Mouse (Mus musculus) adrenal gland, postnatal 14 days (tissue): Measurements from ENCODE around the gene Rsu1. TPM values are rescaled to one million over a fixed set of nuclear protein-coding genes. Genes with fewer than 3 reads are reported as not detected.

Experiments used
- DNase-seq: peaks from one replicate; pipeline ENCODE4 v3.0.0; 2021; ENCODE audit warnings: mixed read lengths
- total RNA-seq: library from RNA; stranded (reverse); gene quantifications from 2 replicates; pipeline ENCODE4 v1.2.3, GENCODE M21; 2021

Gene Rsu1
- total RNA-seq, 1 experiment from 2014 or later, result 70.3 TPM

DNA sequence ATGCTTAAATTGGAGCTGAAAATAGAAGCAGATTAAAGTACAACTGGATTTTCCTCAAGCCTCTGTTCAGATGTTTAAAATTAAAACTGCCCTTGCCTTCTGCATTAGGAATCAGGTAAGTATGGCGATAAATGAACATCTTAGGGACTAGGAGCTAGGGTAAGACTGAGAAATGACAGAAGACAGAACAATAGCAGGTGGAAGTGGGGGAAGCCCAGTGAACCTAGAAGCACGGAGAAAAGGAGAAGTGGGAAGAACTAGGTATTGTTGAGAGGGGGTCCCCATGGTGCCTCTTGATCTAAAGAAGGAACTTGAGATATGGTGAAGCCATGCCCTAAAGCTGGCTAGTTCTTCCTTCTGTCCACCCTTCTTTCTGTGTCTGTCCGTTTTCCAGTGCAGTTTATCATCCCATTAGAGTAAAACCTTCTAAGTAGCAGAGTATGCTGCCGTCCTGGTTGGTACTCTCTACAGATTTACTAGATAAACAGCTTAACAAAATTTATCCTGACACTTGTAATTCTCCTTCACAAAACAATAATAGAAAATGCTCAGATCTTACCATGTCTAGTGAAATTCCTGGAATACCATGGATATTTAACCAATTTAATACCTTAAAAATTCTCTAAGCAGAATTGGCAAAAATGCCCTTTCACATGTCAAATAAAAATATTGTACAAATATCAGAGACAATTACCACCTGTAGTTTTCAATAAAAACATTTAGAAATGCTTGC is 101.9 kb downstream of the Rsu1 start:
- DNase-seq, result no peak

DNA sequence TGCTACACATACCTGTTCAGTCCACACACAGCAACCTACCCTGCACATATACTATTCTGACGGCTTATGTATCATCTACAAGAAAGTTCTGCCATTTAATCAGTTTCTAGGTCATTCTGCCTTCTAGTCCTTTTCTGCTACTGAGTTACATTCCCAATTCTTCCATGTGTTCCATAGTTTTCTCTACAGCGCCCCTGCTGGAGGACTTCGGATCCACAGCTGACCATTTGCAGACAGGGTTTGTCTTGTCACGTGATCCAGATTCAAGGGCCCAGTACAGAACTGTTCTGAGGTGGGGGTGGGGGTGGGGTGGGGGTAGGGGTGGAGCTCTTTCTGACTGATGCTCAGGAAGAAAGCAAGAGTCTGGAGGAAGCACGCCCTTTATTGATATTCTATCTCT is 102.5 kb downstream of the Rsu1 start:
- DNase-seq, result peak; percentile 29

DNA sequence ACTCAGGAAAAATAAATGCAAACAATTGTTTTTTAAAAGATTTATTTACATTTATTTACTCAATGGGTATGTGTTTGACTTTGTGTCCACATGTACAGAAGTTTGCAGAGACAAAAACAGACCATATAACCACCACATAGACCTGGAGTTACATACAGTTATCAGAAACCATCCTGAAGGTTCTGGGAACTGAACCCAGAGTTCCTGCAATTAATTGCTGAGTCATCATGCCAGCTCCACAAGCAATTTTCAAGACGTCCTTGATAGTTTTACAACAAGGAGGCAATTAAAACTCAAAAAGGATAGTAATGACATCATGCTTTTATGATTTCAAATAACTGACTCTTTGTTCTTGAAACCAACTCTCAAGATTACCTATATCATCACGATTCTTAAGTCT is 109.5 kb downstream of the Rsu1 start:
- no peak for DNase-seq

DNA sequence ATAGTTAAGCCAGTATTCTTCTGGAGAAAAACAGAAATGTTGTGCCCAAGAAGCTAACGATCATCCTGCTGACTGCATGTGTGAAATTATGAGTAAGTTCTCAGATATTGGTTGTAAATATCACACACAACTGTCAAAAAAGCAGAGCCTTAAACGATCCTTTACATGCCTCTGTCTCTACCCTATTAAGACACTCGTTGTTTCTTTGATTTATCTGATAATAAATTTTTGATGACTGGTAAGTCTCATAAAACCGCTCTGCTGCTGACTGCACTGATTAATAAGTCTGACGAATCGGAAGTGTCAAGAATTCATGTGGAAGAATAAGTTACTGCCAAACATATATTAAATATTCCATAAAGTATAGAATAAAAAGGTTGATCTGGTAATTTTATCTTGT is 126.0 kb downstream of the Rsu1 start:
- DNase-seq, result no peak

DNA sequence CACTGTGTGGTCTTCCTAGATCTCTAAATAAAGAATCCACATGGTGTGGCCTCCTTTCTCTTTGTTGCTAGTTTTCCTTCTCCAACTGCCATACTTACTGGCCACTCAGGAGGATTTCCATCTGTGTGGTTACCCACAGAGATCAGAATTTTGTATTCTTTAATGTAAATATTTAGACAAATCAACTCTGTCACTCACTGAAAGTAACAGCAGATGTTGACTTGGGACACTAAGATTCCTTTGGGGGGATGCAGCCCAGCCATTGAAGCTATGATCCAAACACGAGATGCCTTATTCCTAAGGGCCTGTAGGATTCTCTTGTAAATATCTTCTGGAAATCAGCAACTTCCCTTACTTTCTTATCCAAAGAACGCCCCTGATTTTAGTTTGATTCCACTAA is 136.3 kb downstream of the Rsu1 start:
- no peak for DNase-seq

DNA sequence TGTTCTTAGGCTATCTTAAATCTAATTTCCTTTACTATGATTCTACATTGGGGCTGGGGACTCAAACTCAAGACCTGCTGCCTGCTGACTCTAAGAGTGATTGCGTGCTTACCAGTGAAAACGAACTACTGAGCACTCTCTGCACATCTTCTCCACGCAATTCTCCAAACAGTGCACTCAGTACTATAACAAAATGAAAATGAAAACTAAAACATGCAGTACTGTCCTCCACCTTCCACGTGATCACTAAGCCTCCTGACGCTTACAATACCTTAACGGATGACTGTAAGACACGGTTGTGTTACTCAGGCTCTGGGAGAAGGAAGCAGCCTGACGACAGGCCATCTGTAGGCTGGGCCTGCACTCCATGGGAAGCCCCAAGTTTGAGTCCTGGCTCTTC is 138.4 kb downstream of the Rsu1 start:
- no peak for DNase-seq

DNA sequence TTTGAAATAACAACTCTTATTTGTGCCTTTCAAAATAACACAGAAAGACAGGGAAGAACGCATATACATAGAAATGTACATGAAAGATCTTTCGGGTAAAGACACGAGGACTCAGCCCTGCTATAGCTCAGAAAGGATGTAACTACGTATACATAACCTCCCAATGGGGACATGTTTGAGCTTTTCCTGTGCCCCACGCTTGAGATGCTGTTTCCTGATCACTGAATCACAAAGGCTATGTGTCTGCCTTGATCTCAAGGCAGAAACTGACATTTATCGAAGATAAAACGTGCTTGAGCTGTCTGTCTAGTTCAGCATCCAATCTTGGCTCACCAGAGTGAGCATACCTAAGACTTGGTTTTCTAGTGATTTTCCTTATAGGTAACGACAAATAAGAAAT is 138.8 kb downstream of the Rsu1 start:
- no peak for DNase-seq

DNA sequence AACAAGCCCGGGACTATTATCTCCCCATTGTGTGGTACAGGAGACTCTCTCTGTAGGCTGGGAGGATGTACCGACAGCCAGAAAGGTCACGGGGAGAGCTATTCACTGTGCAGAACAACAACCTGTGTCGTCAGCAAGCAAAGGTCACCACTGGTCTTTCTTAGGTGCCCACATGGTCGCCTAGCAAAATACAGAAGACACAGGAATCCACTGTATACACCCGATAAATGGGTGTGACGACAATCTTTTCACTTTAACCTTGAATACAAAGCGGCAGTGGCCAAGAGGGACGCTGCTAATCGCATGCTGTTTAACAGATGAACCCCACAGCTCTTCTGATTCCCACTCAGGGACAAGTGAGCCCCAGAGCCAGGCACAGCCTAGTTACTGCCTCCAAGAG is 141.4 kb downstream of the Rsu1 start:
- DNase-seq, result peak; percentile 6

DNA sequence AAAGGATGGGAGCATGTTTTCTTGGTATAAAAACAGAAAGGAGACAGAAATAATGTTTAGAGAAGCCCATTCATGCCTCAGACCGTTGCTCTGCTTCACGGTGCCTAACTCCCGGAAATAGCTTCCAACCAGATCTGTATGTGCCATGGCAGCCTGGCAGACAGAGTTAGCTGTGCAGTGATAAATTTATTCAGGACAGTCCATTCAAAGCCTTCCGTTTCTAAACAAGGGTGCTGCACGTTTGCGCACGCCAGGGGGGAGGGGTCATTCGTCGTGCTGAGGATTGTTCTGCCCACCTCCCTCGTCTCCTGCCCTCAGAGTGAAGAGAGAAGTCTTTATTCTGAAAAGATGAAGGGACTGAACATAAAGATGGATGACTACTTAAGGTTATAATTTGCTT is 141.9 kb downstream of the Rsu1 start:
- DNase-seq, result no peak

DNA sequence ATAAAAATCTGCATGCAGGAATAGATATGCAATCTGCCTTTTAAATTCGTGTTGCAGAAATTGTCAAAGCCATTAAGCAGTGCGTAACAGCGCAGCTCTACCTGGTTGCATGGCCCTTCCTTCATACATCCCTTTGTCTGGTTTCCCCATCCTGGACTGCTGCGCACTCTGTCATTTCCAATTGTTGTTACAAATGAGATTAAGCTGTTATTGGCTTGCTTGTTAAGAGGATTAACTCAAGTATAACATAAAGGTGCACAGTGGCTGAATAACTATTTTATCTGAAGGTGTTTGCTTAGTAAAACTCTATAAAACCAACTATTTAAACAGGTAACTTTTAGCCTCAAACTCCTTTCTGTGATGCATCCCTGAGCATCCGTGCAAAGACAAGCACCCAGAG is 150.8 kb downstream of the Rsu1 start:
- DNase-seq, result no peak

DNA sequence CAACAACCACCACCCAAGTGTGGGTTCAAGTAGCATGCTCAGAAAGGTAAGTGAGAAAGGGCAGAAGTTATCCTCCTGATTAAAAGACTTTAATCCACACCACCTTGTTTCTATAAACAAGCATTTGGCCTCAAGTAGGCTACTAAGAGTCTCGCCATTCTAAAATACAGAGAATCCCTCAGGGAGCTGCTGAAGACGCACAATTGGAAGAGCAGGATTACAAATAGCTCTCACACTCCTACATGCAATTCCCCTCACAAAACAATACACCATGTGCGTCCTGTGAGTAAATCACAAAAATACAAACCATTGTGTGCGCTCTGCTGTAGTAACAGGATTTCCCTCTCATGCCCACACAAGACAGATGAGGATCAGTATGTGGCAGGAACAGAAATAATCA is 153.3 kb downstream of the Rsu1 start:
- no peak for DNase-seq

DNA sequence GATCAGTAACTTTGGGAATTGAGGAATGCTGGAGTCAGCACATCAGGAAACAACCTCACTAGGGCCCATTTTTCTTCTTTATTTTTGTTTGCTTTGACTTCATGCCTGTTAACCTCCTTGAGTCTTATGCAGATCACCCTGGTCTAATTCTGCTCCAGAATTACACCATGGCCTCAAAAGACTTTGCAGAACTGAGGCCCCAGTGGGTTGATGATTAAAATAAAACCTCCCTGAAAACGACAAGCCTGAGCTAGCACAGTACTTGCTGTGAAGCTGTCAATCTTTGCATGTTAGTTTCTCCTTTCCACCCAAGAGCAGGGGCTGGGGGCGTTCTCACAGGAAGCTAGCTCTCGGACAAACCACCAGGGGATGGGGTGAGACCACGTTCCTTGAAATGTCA is 164.7 kb downstream of the Rsu1 start:
- DNase-seq, result no peak

DNA sequence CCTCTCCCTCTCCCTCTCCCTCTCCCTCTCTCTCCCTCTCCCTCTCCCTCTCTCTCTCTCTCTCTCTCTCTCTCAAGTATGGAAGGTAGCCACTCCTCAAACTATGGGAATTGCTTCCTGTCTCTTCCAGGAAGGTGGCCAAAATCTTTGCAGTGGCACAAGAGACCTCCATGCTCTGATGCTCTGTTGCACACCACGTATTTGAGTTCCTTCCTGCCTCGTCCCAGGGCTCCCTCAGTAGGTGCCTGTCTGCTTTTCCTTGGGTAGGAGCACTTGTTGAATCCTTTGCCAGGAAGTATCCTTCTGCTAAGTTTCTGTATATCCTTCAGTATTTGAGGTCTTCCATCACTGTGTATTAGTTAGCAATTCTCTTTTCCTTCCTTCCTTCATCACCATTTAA is 166.8 kb downstream of the Rsu1 start:
- DNase-seq, result no peak

DNA sequence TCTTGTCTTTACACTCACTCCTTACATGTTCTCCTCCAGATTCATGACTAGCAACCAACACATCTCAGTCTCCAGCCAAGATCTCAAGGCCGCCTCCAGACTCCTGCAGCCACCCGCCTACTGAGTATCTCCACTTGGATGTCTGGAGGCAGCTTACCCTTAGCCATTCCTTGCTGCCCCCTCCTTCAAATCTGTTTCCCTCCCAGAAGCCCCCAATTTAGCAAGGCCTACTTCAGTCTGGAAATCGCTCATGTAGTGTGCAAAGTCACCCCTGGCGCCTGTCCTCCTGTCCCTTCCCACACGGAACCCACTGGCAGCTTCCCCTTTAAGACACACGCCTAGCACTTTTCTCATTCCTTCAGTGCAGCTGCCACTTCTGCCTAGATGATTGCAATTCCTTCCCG is 167.4 kb downstream of the Rsu1 start:
- DNase-seq, result no peak

DNA sequence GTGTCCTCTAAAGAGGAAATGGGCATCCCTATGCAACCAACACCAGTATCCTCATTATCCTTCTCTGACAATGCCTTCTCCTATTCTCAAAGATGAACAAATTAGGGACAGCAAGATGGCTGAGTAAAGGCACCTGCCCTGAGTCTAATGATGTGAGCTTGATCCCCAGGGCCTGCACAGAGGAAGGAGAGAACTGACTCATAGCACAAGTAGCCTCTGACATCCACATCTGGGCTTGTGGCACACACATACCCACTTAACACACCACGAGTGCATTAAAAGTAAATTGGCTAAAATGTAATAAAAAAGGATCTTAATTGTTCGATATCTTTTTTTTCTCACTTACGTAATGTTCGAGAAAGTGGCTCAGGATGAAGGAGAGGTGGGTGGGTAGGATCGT is 177.2 kb downstream of the Rsu1 start:
- DNase-seq, result no peak

DNA sequence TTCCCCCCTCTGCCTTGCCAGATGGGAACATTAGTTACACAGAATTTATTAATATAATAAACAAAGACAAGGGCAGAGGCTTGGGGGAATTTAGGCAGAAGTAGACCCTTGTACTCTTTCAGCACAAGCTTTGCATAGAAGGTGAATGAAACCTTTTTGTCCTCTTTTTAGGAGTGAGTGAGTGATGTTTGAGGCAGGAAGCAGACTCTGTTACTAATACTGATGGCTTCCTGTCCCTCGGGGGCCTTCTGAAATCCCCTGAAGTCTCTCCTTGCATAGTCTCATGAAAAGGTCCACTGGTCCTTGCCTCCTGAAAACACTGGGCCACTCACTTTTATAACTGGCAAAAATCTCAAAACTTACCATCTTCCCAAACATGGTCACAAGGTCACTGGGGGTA is 177.6 kb downstream of the Rsu1 start:
- no peak for DNase-seq

DNA sequence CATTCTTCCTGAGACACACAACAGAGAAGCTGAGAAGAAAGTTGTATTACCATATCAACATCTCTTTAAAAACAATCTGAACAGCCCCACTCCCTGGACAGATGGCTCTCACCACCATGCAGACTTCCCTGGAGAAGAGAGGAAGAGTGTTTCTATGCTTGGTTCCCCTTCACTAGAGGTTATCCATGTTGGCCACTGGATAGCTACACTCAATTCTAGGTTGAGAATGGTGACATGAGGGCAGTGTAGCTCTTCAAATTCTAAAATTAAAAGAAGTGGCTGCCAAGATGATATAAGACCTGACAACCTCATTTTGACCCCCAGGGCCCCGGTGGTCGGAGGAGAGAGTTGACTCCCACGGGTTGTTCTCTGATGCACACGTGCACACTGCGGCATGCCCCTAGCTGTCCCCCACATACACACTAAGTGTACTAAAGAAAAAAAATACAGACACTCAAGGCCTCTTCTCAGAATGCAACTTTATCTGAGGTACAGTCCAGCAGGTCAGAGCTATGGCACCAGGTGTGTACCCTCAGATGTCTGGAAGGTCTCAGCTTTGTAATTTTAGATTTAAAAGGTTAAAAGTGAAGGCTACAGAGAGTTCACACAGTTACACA is 179.7 kb downstream of the Rsu1 start:
- no peak for DNase-seq

DNA sequence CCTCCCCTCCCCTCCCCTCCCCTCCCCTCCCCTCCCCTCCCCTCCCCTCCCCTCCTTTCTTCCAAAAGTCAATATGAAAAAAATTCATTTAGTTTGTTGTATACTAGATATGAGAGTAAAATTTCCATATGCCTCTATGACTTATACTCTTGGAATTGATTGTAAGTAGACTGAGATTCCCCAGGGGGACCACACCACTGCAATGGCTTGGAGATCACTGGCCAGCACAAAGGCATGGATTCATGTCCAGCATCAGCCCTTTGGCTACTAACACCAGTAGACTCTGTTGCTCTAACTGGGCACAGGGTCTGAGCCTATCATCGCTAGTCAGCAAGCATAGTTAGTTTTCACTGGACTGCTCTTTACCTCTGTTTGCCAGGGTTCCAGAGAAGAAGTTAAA is 180.4 kb downstream of the Rsu1 start:
- no peak for DNase-seq

DNA sequence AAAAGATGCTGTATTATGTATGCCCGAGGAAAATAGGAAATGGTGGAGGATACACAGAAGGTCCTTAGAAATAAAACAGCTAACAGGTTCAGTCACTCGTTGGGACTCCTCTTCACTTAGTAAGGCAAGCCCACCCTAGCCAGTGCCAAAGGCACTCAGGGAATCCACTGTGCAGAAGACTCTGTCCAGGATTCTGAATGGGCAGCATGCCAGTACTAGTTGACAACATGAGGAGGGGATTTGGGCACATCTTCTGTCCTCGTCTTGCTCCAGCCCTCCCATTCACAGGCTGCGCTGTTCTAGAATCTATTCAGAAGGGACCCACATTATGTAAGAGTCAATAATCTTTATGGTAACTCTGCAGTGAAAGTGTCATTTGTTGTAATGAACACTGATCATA is 181.4 kb downstream of the Rsu1 start:
- DNase-seq, result no peak

DNA sequence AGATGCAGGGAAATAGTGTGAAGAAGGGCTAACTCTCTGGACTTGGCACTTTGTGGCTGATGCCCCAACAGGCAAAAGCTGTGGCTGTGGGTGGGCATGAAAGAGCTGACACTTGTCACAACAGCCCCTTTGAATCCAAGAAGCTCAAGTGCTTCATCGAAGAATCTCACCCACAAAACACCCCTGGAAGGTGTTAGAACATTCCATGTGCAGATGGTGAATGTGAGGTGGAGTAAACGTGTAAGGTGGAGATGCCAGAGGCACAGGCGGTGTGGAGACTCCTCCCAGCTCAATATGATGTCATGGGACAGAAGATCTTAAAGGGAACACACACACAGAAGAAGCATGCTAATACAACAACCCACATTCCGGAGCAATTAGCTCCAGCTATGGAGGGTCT is 182.9 kb downstream of the Rsu1 start:
- DNase-seq, result no peak

DNA sequence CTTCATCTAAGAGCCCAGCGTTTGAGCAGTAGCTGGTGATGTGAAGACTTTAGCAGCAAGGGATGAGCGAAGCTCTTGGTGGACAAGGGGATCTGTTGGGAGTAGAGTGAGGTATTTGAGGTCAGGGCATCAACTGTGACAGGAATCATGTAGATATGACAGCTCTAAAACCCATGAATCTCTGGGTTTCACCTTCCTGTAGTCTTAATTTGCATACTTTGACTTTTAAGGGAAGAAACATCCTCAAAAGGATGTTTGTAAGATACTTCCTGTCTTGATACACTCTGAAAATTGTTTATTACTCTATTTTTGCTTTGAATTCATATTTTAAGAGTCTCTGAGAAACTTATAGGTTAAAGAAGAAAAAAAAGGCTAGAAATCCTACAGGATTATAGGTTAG is 183.4 kb downstream of the Rsu1 start:
- no peak for DNase-seq

DNA sequence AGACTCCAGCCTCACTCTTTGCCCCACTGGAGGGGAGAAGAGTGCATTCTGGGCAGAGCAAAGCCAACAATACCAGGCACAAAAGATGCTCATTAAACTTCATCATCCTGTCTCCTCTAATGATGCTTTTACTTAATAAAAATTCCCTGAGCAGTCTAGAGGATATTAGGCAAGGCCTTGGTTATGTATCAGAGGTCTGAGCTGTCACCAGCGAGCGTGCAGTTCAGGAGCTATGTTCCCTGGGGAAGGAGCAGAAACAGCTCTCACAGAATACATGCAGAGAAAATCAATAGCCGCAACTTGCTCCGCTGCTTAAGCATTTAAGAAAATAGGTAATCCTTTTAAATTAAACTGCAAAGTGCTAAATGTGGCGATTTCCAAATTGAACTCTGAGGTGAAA is 187.0 kb downstream of the Rsu1 start:
- DNase-seq, result no peak

DNA sequence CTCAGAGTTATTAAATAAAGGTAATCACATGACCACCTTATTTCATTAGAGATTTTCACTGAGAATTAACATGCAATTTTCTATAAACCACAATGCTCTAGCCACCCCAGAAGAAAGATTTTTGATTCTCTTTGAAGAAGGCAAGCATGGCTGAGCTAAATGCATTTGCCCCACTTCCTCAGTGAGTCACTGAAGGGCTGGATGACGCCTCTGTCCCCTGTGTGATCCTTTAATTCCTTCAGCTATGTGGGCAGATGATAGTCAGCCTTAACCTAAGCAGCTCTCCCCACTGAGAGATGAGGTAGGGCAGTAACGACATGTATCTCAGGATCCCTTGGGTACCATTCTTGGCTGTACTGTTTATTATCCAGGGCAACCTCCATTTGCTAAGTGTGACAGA is 190.7 kb downstream of the Rsu1 start:
- DNase-seq, result no peak

DNA sequence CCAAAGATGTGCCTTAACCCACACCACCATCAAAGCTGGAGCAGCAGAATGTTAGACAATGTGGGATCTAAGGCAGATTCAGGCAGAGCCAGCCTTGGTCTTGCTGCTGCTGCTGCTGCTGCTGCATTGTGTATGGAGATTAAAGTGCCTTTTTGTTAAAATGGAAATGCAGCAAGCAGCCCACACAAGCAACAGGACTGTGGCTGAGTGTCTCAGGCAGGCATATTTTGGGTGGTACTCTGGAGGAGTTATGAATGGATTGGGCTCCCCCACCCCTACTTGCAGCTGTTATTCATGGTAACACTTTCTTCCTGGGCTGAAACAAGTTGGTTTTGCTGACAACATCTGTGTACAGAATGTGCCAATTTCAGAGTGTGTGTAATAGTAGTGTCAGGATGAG is 199.0 kb downstream of the Rsu1 start:
- DNase-seq, result no peak
